Mouse (Mus musculus) Muller cell, postnatal 12 days (primary cell): ENCODE measurements at regions not wholly inside any gene's neighbourhood (a gene's known extent, or its start where the extent isn't known, plus 50 kb on each side); places are given as distances from the start of the nearest gene placed in this dataset.

Source experiments
- DNase-seq: peaks from one replicate; pipeline ENCODE4 v3.0.0-alpha.2; 2015; ENCODE audit errors: inconsistent ontology term

- DNase-seq, result no peak
These were observed 62.2 kb upstream of the Cd55 start for GRCm38 (mm10) chr1:130524744-130525143.

GRCm38 (mm10) chr1:130517868-130518267 is 55.3 kb upstream of the Cd55 start:
- no peak for DNase-seq

DNA sequence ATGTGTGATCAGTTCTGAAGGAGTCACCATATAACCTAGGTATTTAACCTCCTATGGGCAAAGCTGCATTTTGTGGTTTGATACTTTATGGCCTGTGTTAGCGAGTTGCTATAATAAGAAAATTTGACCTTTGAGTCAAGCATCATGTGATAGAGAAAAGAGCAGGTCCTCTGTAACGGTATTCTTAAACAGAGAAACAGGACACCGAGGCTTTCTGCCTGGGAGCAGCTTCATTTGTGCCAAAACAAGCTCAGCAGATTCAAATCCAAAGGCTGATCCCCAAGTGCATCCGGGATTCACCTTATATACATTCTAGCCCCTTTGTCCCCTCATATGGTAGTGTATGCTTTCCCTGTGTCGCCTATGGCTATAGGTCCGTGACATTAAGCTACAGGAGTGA is 54.1 kb upstream of the Cd55 start:
- DNase-seq, result no peak

DNA sequence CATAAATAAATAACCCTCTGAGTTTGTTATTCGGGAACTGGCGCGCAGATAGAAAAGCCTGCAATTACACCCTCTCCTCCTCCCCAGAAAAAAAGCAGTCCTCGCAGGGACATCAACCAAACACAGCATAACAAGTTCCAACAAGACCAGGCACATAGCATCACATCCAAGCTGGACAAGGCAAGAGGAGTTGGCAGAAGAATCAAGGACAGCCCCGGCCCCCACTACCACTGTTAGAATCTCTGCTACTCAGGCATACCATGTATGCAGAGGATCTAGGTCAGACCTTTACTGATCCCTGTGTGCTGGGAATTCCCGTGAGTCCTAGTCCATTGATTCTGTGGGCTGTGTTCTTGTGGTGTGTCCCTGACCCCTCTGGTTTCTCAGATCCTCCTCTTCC is 52.8 kb upstream of the Cd55 start:
- peak; percentile 6 for DNase-seq

DNA sequence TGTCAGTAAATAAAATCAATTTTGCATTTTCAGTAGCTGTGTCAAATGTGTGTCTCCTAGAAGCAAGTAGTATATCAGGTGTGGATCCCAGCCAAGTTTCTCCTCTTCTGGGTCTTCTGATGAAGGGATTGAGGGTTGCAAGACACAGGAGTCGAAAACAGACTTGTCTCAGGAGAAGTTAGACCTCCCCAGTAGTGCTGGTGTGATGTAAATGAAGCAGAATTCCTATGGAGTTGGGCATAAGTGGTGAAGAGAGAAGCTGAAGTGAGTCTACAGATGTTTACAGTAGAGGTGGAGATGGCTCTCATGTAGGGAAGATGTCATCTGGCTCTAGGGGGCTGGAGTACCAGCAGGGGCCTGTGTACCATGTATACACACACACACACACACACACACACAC is 50.9 kb upstream of the Cd55 start:
- no peak for DNase-seq

- DNase-seq, result no peak
These were observed 50.4 kb upstream of the Cd55 start for GRCm38 (mm10) chr1:130512798-130513405.
